Mouse (Mus musculus): Measurements from ENCODE around the gene Uhrf1.

GRCm38 (mm10) chr17:56337190-56337589 lies 34.1 kb downstream of the Uhrf1 start:
- TF ChIP-seq GATA1 (IDR thresholded peaks at IDR 0.05; ENCODE audit: low read length), result no peak
- TF ChIP-seq TAL1 (IDR thresholded peaks at IDR 0.05; ENCODE audit: low read length), result no peak

Measured in erythroblast, embryonic 14.5 days (primary cell).